8 mouse cellular contexts compared by ENCODE assay signal in genomic region chr10:85220918-85221770, GRCm38 (mm10). TPM values are rescaled to one million over a fixed set of nuclear protein-coding genes. Genes with fewer than 3 reads are reported as not detected.
DNase-seq lines count a peak whose midpoint lies in the region; TF ChIP-seq lines count a peak whose summit lies in the region.

No protein-coding gene starts in this region.

- H3K9ac ChIP-seq in MEL (ENCODE audit: control insufficient read depth, low read depth, low read length, poor library complexity, severe bottlenecking), result no peak overlapping the region

- no peaks in the 10 kb centered on the region for H3K4me1 ChIP-seq in MEL (ENCODE audit: control insufficient read depth in 1 of 2, insufficient read depth in 2 of 2, low read length in 2 of 2)
- H3K4me1 ChIP-seq in hindbrain, embryonic 10.5 days (replicated peaks), result 0 out of 2 replicates have a peak, but pooled peaks cover 3% of the 10 kb centered on the region

- H3K36me3 ChIP-seq in MEL (ENCODE audit: control insufficient read depth in 1 of 2, insufficient read depth in 2 of 2, low read length in 2 of 2), result no peaks in the 10 kb centered on the region
- no peaks in the 10 kb centered on the region for H3K36me3 ChIP-seq in hindbrain, embryonic 10.5 days

- H3K9me3 ChIP-seq in MEL (replicated peaks; ENCODE audit: insufficient read depth, low read length), result no peaks in the 10 kb centered on the region
- no peaks in the 10 kb centered on the region for H3K9me3 ChIP-seq in hindbrain, embryonic 10.5 days

- no peak for TF ChIP-seq EP300 in MEL (IDR thresholded peaks at IDR 0.05; ENCODE audit: low read depth in 1 of 2, low read length in 2 of 2)

- peak; percentile 40 for DNase-seq in MEL (ENCODE audit: low read depth, low spot score)
- peak; percentile 89 for DNase-seq in cerebellum, adult 11-12 months
- peak; percentile 86 for DNase-seq in forelimb bud, embryonic 11.5 days (ENCODE audit: low read depth, low spot score)
- peak; percentile 77 for DNase-seq in hindbrain, embryonic 10.5 days (ENCODE audit: low spot score)
- DNase-seq in layer of hippocampus, postnatal 10 days (ENCODE audit: low spot score in 2 of 2), result peak; percentile 90 to 92
- peak; percentile 93 for DNase-seq in lung, postnatal 14 days
- DNase-seq in retina, embryonic 14.5 days (ENCODE audit: low spot score), result peak; percentile 94
- peak; percentile 72 to 82 for DNase-seq in thymus, postnatal 36 days

- TF ChIP-seq POLR2A in MEL (IDR thresholded peaks at IDR 0.05; ENCODE audit: control insufficient read depth in 1 of 2, insufficient read depth in 1 of 2, low read depth in 1 of 2, low read length in 2 of 2, poor library complexity in 1 of 2), result no peak

- WGBS in hindbrain, embryonic 10.5 days, result 35% methylated on average over 22 of the region's 22 CpGs

- no peak overlapping the region for H3K27ac ChIP-seq in MEL (ENCODE audit: control insufficient read depth, low read depth, low read length)
- H3K27ac ChIP-seq in hindbrain, embryonic 10.5 days, result no peak overlapping the region

- H3K4me3 ChIP-seq in MEL (ENCODE audit: control insufficient read depth in 1 of 2, insufficient read depth in 1 of 2, low read depth in 2 of 2, low read length in 2 of 2), result no peak overlapping the region
- no peak overlapping the region for H3K4me3 ChIP-seq in hindbrain, embryonic 10.5 days

- TF ChIP-seq CTCF in MEL (IDR thresholded peaks at IDR 0.05 in 2 of 3, conservative IDR thresholded peaks at IDR 0.05 in 1 of 3; ENCODE audit: control insufficient read depth in 1 of 3, insufficient read depth in 1 of 3, low read depth in 2 of 3, low read length in 3 of 3, poor library complexity in 1 of 3, severe bottlenecking in 1 of 3), result peak; percentile 54 to 70 (median 62)

- TF ChIP-seq RAD21 in MEL (IDR thresholded peaks at IDR 0.05; ENCODE audit: low read depth, low read length), result peak; percentile 48

- no peaks in the 10 kb centered on the region for H3K27me3 ChIP-seq in MEL (ENCODE audit: control insufficient read depth in 1 of 2, insufficient read depth in 2 of 2, low read length in 2 of 2)
- H3K27me3 ChIP-seq in hindbrain, embryonic 10.5 days (ENCODE audit: insufficient read depth, poor library complexity, severe bottlenecking), result peaks cover 4% of the 10 kb centered on the region; the same call in 1 of the 2 replicates

- H3K79me2 ChIP-seq in MEL (ENCODE audit: control insufficient read depth, insufficient read depth, low read length, poor library complexity), result no peaks in the 10 kb centered on the region

TF ChIP-seq in MEL, 35 proteins besides CTCF, POLR2A, EP300 and RAD21:
- TF ChIP-seq ZC3H11A (IDR thresholded peaks at IDR 0.05; ENCODE audit: low read depth, low read length) (0 out of 2 replicates have a peak, but pooled peaks have one; percentile 7), HCFC1 (IDR thresholded peaks at IDR 0.05; ENCODE audit: low read depth, low read length) (no peak), CHD2 (IDR thresholded peaks at IDR 0.05; ENCODE audit: low read length) (no peak), CHD1 (IDR thresholded peaks at IDR 0.05; ENCODE audit: low read depth, low read length) (no peak), SMC3 (IDR thresholded peaks at IDR 0.05; ENCODE audit: low read depth, low read length) (peak; percentile 33), MAZ (IDR thresholded peaks at IDR 0.05; ENCODE audit: low read depth, low read length) (no peak)

RNA-seq across cellular contexts. Expression of gene Cry1, which starts 36.3 kb away (rescaled TPM):
- not detected in 2 replicates for total RNA-seq in MEL (2012; rRNA removed)
- polyA plus RNA-seq in MEL (2012; ENCODE audit: insufficient read depth in 1 of 2, insufficient read length in 2 of 2, low read depth in 1 of 2, low replicate concordance in 2 of 2, missing spikeins in 1 of 2), result not detected
- polyA plus RNA-seq in hindbrain, embryonic 10.5 days (2016; fragmentation: Nextera tagmentation; extraction: Ambion mirVana), result 28.2 and 35.7 TPM in 2 replicates
- total RNA-seq in layer of hippocampus, postnatal 10 days (2021), result 10 to 100 TPM; 13.3 to 15.1 TPM

Comparison
In these comparisons a context has a peak if more than half of its experiments do, and no peak if none do; other contexts are left out.
1. DNase-seq: peak in every context shown above with its lines; median percentile 94 in retina, embryonic 14.5 days; 93 in lung, postnatal 14 days; 91 in layer of hippocampus, postnatal 10 days; 89 in cerebellum, adult 11-12 months; 86 in forelimb bud, embryonic 11.5 days; 77 in hindbrain, embryonic 10.5 days; 77 in thymus, postnatal 36 days; 40 in MEL.
2. RNA of gene Cry1, which starts 36.3 kb away (total RNA-seq): 13.3 to 15.1 TPM in layer of hippocampus, postnatal 10 days; not detected in MEL; every median in the first group is over 10 times any median in the second.